Mouse (Mus musculus) liver, adult (tissue): ENCODE results near the gene Cpb2.

Experiments
- GATA4 ChIP-seq: IDR thresholded peaks from 2 replicates; pipeline ENCODE4 v1.6.1; 2014; ENCODE audit warnings: mild to moderate bottlenecking, low read length; ENCODE audit not compliant: insufficient replicate concordance

Gene Cpb2

GRCm38 (mm10) chr14:75235552-75235951 is 6.5 kb upstream of the Cpb2 start:
- TF ChIP-seq GATA4: no peak

GRCm38 (mm10) chr14:75235955-75236635 is 6.0 kb upstream of the Cpb2 start:
- TF ChIP-seq GATA4: no peak

- TF ChIP-seq GATA4: no peak
Observed at GRCm38 (mm10) chr14:75236636-75237003, 5.5 kb upstream of the Cpb2 start.

DNA sequence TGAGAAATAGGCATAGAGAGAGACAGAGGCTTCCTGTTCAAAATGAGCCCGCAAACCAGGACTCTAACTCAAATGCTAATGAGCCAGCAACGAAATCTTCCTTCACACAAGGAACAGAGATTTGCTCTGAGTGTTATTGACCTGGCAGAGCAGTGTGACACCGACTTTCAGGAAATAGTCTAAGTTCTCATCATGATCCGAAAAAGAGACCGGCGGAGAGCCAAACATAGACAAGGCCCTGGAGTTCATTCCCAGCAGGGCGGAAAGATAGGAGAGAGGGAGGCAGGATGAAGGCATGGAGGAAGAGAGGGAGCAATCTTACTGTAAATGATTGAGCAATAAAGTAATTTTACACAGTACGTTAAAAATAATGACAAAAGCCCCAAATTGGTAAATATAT is 5.0 kb upstream of the Cpb2 start:
- peak; percentile 63; the same call in 1 of the 2 replicates for TF ChIP-seq GATA4

- TF ChIP-seq GATA4: no peak
Observed at GRCm38 (mm10) chr14:75238054-75238692, 3.9 kb upstream of the Cpb2 start.

GRCm38 (mm10) chr14:75246024-75247000 is 4.2 kb downstream of the Cpb2 start:
- no peak for TF ChIP-seq GATA4

DNA sequence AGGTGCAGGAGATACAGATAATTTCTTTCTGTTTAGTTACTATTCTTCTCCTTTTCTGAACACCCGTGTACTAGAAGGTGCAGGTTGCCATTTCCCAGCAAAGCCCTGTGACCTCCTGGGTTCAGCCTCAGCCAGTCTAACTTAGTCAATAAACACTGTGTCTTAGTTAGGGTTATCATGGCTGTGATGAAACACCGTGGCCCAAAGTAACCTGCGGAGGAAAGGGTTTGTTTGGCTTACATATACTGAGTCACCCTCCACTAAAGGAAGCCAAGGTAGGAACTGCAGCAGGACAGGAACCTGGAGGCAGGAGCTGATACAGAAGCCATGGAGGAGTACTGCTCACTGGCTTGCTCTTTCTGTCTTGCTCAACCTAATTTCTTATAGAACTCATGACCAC is 8.3 kb downstream of the Cpb2 start:
- peak; percentile 37; the same call in 1 of the 2 replicates for TF ChIP-seq GATA4

GRCm38 (mm10) chr14:75256521-75256920 is 14.4 kb downstream of the Cpb2 start:
- no peak for TF ChIP-seq GATA4

DNA sequence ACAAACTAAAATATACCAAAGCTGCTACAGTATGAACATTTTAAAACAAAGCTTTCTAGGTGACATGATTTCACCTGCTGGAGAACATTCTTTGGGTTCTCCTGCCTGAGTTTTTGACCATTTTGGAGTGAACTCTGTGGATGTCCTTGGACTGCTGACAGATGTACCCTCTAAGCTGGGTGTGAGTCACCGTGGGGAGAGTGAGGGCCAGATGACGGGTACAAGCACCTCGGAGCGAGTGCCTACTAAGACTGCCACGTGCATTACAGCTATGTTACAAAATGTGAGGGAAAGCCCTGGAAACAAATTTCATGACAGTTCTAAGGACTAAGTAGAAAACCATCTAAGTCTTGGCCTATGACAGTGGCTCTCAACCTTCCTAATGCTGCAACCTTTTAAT is 27.4 kb downstream of the Cpb2 start:
- TF ChIP-seq GATA4: no peak

DNA sequence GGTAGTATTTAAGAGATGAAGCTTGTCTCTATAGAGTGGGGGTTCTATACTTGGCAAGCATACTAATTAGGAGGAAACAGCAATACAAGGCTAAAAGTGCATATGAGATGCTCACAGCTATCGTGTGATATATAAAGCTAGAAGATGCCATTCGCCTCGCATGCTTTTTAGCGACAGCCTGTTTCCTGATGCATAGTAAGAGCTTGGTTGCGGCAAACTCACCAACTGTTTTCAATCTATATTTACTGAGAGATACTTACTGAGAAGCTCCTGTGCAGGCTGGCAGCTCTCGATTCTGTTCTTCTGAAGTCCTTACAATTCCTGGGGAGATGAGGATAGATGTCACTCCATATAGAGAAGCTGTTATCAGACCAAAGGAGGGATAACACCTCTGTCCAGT is 37.6 kb downstream of the Cpb2 start:
- TF ChIP-seq GATA4: no peak

- TF ChIP-seq GATA4: no peak
Observed at GRCm38 (mm10) chr14:75280406-75280805, 38.3 kb downstream of the Cpb2 start.

DNA sequence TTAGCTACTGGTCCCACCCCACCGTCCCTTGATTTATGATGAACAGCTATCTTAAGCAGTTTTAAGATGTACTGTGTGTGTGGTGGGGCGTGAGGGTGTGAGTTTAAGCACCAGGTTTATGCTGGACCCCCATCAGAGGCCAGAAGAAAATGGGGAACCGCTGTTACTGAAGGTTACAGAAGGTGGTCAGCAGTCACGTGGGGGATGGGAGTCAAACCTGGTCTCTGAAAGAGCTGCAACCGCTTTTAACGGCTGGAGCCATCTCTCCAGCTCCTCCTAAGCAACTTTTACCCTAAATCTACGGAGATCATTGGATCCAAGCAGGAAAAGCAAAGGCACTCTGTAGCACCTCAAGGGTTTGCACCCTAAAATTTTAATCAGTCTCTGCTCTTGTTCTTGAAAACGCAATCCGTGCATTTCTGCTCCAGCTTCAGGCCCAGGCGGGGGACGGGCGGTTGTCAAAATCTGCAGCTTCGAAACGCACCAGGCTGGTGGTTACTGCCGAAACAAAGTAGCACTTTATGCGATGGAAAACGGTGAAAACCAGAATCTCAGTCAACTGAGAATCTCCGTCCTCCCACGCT is 41.6 kb downstream of the Cpb2 start:
- TF ChIP-seq GATA4: no peak

- no peak for TF ChIP-seq GATA4
Observed at GRCm38 (mm10) chr14:75284193-75284915, 42.3 kb downstream of the Cpb2 start, which contains the start of gene Zc3h13. Gene Zc3h13 (plus strand): TSS chr14:75284373.

DNA sequence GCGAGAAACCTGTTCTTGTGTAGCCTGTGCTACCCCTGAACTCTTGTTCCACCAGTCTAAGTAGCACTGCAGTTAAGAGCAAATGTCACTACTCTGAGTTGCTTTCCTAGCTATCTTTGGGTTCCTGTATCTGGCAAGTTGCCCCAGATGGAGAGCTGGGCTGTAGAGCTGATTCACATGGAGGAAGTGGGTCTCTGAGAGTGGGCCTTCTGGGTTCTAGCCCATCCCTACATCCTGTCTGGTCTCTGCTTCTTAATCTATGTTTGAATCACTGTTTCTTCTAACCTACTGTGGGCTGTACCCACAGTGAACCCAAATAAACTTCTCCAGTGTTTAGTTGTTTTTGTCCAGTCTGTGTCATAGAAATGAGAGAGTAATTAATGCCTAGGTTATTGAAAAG is 59.0 kb downstream of the Cpb2 start:
- no peak for TF ChIP-seq GATA4

DNA sequence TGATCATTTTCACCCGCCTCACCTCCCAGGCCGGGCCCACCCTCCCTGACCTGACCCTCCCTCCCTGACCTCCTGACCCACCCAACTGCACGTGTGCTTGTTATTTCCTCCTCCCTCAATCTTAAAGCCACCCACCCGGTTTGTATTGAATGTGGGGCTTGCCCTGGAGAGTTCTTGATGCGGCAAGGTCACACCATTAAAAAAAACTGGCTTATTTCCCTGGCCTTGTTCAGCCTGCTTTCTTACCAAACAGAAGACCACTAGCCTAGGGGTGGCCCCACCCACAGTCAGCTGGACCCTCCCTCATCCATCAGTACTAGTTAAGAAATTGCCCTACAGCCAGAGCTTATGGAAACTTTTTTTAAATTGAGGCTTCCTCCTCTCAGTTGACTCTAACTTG is 61.7 kb downstream of the Cpb2 start:
- no peak for TF ChIP-seq GATA4

DNA sequence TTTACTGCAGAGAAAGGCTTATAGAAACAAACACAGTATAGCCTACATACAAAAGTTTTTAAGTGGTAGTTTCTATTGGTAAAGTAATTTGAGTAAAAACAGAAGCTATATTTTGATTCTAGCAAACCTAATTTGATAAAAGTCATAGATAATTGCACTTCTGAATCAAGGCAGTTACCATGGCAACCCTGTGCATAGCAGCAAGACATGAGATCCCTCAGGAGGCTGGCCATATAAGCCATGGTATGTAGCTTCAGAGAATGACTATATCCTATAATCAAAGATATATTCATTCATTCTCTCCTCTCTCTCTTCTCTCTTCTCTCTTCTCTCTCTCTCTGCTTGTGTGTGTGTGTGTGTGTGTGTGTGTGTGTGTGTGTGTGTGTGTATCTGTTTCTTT is 65.8 kb downstream of the Cpb2 start:
- TF ChIP-seq GATA4: no peak
